Mouse (Mus musculus): Measurements from ENCODE around the gene Ica1l.

- no peak for TF ChIP-seq CTCF (IDR thresholded peaks at IDR 0.05; ENCODE audit: extremely low read depth, insufficient read length, insufficient replicate concordance, low read depth, low read length)
- TF ChIP-seq POLR2A (IDR thresholded peaks at IDR 0.05; ENCODE audit: low read depth, low read length) = no peak
These were observed 42.7 kb downstream of the Ica1l start for GRCm38 (mm10) chr1:60000319-60000718.
